Mouse (Mus musculus): ENCODE data around the gene Rsph10b.

DNA sequence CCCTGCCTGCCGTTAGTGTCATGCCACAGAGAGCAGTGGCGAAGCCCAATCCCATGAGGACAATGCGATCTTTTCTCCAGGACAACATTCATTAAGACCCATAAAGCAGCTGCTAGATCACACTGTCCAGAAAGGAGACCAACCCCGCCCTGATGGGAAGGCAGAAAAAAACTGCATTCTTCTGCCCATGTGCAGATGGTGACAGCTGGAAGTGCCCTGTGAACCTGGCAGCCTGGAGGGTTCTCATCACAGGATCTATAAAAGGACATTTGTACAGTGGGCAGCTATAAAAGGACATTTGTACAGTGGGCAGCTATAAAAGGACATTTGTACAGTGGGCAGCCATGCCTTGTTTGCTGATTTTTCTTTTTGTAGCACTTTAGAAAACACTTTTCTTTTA lies 56.2 kb downstream of the Rsph10b start:
- no peak for TF ChIP-seq CTCF (IDR thresholded peaks at IDR 0.05; ENCODE audit: borderline replicate concordance, extremely low read depth, insufficient read depth, insufficient read length)
- no peak for TF ChIP-seq POLR2A (IDR thresholded peaks at IDR 0.05; ENCODE audit: borderline replicate concordance, extremely low read depth, insufficient read depth, insufficient read length, poor library complexity, severe bottlenecking)
